Mouse (Mus musculus) liver, postnatal 0 days (tissue): ENCODE results near the gene Prtn3. TPM values are rescaled to one million over a fixed set of nuclear protein-coding genes. Genes with fewer than 3 reads are reported as not detected.

ENCODE experiments used
- ATAC-seq: fragments of 200-750 bp; cut with Nextera tagmentation; 2 replicates; pipeline ENCODE4 v1.8.0; 2017; ENCODE audit warnings: mild to moderate bottlenecking, moderate library complexity
- DNase-seq: peaks from one replicate; pipeline ENCODE4 v3.0.0-alpha.2; 2016
- H3K27ac ChIP-seq: fragments of 300-500 bp; sonication (generic); 2 replicates; pipeline ENCODE4 v1.5.1; 2014; ENCODE audit warnings: antibody characterized with exemption, moderate library complexity, mild to moderate bottlenecking, low read depth
- H3K27me3 ChIP-seq: fragments of 300-500 bp; sonication (generic); 2 replicates; pipeline ENCODE4 v1.6.1; 2014; ENCODE audit warnings: low read length, control low read depth, mixed read lengths; ENCODE audit not compliant: insufficient read depth
- H3K36me3 ChIP-seq: fragments of 300-500 bp; sonication (generic); replicated peaks from 2 replicates; pipeline ENCODE4 v1.6.1; 2014; ENCODE audit warnings: mild to moderate bottlenecking, control low read depth, low read length, moderate library complexity, mixed read lengths; ENCODE audit not compliant: insufficient read depth
- H3K4me1 ChIP-seq: fragments of 300-500 bp; sonication (generic); 2 replicates; pipeline ENCODE4 v1.6.1; 2014; ENCODE audit warnings: antibody characterized with exemption, mild to moderate bottlenecking, control low read depth; ENCODE audit not compliant: insufficient read depth
- H3K4me2 ChIP-seq: fragments of 300-500 bp; sonication (generic); 2 replicates; pipeline ENCODE4 v1.6.1; 2014; ENCODE audit warnings: low read depth, mild to moderate bottlenecking, low read length, moderate library complexity, mixed read lengths
- H3K4me3 ChIP-seq: fragments of 300-500 bp; sonication (generic); 2 replicates; pipeline ENCODE4 v1.5.1; 2014; ENCODE audit warnings: low read depth, low read length
- H3K9ac ChIP-seq: fragments of 300-500 bp; sonication (generic); replicated peaks from 2 replicates; pipeline ENCODE4 v1.6.1; 2014; ENCODE audit warnings: mild to moderate bottlenecking, moderate library complexity
- H3K9me3 ChIP-seq: fragments of 300-500 bp; sonication (generic); 2 replicates; pipeline ENCODE4 v1.6.1; 2016; ENCODE audit warnings: mild to moderate bottlenecking, control low read depth, low read length, mixed read lengths
- CTCF ChIP-seq: sonication (generic); IDR thresholded peaks from 2 replicates; pipeline ENCODE4 v1.5.1; 2016; ENCODE audit warnings: antibody characterized with exemption, low read depth
- EP300 ChIP-seq: IDR thresholded peaks from 2 replicates; pipeline ENCODE4 v1.6.1; 2016; ENCODE audit warnings: antibody characterized with exemption, low read depth, mild to moderate bottlenecking
- WGBS: fragments of 180-500 bp; shearing (Covaris S2); extraction: QIAGEN DNeasy Blood & Tissue Kit; methylation state at CpG from one replicate; pipeline ENCODE4 v1.1.7; 2014; ENCODE audit not compliant: insufficient replicate concordance; 5-methylcytosine and 5-hydroxymethylcytosine counted together
- polyA plus RNA-seq: library from polyadenylated mRNA; unstranded; fragments of >200 nt; fragmentation: Nextera tagmentation; extraction: Ambion mirVana; gene quantifications from 2 replicates; pipeline ENCODE4 v1.2.1, GENCODE M21; 2015

The Prtn3 gene
- 123 and 127 TPM in 2 replicates for polyA plus RNA-seq

DNA sequence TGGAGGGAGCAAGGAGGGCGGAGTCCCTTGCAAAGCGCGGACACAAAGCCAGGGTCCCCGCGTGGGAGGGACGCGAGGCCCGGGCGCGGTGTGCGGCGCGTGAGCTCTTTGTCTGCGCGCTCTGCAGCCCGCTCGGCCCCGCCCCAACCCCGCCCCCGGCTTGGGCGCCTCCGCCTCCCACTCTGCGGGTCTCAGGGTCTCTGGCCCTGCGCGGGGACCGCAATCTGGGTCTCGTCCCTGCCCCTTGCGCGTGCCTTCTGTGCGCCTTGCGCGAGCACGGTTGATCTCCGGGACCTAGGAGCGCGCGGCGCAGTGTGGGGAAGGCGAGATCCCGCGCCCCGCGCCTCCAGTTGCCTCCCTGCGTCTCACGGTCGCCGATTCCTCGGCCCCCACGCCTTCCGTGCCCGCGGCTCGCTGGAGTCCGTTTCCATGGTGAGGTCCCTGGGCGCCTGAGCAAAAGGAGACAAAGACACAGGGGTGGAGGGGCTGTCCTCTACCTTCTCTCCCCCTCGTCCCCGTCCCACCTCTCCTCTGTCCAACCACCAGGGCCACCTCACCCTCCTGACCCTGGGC is at the start of gene Prtn3, which contains the start of gene Plppr3:
Gene Prtn3 (plus strand): TSS at position 187 of the 573 bp plus-strand sequence.
Gene Plppr3 (minus strand): TSS at position 345 of the 573 bp plus-strand sequence.
- WGBS, result 3% methylated on average over 35 of the region's 57 CpGs
- H3K4me2 ChIP-seq, result peak within 1 kb of the TSS; percentile 88
- peaks cover 18% of the 10 kb centered on the region for H3K27me3 ChIP-seq
- no peak within 1 kb of the TSS for H3K27ac ChIP-seq
- peak within 1 kb of the TSS; percentile 55 for H3K9ac ChIP-seq
- H3K4me1 ChIP-seq, result peaks cover 30% of the 10 kb centered on the region
- H3K4me3 ChIP-seq, result peak within 1 kb of the TSS; percentile 62
- ATAC-seq, result no peak
- no peaks in the 10 kb centered on the region for H3K36me3 ChIP-seq
- TF ChIP-seq EP300 (no peak), CTCF (no peak)
- DNase-seq, result no peak
- H3K9me3 ChIP-seq, result no peaks in the 10 kb centered on the region

DNA sequence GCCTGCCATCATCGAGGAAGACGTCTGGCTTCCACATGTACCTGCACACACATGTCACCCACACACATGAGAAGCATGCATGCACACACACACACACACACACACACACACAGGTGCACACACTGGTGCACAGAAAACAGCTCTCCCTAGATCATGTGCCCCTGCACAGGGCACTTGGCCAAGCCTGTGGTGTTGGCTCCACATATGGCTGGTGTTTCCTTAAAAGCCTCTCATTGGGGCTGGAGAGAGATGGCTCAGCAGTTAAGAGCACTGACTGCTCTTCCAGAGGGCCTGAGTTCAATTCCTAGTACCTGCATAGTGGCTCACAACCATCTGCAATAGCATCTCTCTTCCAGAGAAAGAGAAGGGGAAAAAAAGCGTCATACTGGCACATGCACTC is 42.7 kb upstream of the Prtn3 start:
- TF ChIP-seq CTCF (no peak), EP300 (no peak)
- Histone ChIP-seq H3K9ac (no peak overlapping the region), H3K9me3 (no peaks in the 10 kb centered on the region), H3K4me2 (no peak overlapping the region), H3K4me3 (no peak overlapping the region), H3K36me3 (no peaks in the 10 kb centered on the region), H3K4me1 (no peaks in the 10 kb centered on the region), H3K27me3 (no peaks in the 10 kb centered on the region), H3K27ac (no peak overlapping the region)
- DNase-seq (no peak), ATAC-seq (no peak)
- 69% methylated on average over 3 of the region's 3 CpGs for WGBS

DNA sequence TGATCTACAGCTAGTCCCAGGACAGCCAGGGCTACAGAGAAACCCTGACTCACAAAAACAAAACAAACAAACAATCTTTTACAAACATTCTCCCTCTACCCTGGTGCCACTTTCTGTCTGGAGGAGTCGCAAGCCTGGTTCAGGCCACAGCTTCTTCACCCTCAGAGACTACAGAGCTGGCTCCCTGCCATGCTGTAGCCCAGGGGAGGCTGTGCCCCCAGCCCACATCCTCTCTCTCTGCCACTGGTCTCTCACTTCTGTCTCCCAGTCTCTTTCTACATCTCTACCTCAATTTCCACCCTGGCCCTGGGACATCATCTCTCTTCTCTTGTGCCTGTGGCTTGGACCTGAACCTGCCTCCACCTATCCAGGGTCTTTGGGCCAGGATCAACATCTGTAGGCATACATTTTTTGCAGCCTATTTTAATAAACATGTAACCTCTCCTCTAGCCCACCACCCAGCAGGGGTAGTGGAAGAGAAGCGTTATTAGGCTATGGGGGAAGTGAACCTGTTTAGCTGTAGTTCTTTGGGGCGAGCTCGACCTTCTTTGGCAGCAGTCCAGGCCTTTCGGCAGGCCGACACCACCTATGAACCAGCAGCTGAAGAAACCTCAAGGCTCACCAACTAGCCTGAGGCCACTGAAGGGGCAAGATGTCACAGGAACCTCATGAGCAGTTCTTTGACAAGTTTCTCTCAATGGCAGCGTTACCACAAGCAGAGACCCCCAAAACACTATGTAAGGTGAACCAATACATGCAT is 42.1 kb upstream of the Prtn3 start:
- Histone ChIP-seq H3K27me3 (no peaks in the 10 kb centered on the region), H3K9me3 (no peaks in the 10 kb centered on the region), H3K9ac (no peak overlapping the region), H3K27ac (no peak overlapping the region), H3K4me1 (no peaks in the 10 kb centered on the region), H3K4me2 (no peak overlapping the region), H3K4me3 (no peak overlapping the region), H3K36me3 (no peaks in the 10 kb centered on the region)
- WGBS, result 40% methylated on average over 7 of the region's 7 CpGs
- ATAC-seq (no peak), DNase-seq (no peak)
- no peak for TF ChIP-seq EP300
- no peak for TF ChIP-seq CTCF

DNA sequence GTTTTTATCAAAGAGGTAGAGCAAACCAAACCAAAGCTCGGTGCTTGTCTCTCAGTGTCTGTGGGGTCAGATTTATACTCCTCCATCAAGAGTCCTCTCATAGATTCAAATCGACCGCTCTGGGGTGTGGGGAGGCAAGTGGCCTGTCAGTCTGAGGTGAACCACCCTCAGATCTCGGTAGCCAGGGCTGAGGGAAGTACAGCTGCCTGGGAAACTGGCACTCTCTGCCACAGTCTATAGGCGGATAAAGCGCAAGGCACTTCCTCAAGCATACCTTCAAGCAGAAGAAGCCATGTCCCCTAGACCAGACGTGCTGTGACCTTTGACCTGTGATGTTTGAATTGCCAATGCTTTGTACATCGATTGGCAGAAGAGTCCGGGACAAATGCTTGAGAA is 41.5 kb upstream of the Prtn3 start:
- Histone ChIP-seq H3K9ac (no peak overlapping the region), H3K4me2 (no peak overlapping the region), H3K27me3 (no peaks in the 10 kb centered on the region), H3K27ac (no peak overlapping the region), H3K4me3 (no peak overlapping the region), H3K36me3 (no peaks in the 10 kb centered on the region), H3K4me1 (no peaks in the 10 kb centered on the region), H3K9me3 (no peaks in the 10 kb centered on the region)
- TF ChIP-seq EP300 (no peak), CTCF (no peak)
- DNase-seq, result no peak
- no peak for ATAC-seq
- WGBS, result 54% methylated on average over 9 of the region's 9 CpGs

DNA sequence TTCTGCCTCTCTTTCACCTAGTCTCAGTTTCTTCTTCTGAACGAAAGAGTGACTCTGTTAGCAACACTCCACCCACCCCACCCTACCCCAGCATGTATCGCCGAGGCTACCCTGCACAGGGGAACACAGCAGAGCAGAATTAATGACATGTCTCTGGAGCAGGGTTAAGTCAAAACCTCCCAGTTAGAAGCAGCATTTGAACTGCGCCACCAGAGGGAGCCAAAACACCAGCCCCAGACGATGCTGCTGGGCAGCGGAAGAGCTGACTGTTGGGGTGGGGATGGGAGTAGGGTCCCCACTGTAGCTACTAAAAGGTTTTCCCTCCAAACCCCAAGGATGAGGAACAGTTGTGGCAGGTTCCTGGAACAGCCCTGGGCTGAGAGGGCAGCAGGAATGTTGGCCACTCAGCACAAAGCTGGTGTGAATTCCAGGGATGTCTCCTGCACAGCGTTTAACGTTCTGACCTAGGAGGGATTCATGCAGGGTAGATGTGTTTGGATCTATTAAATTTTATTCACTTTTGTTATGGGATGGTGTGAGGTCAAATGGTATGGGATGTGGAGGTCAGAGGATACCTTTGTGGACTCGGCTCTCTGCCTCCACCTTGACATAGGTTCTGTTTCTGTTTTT is 39.4 kb upstream of the Prtn3 start:
- Histone ChIP-seq H3K9me3 (no peaks in the 10 kb centered on the region), H3K27ac (no peak overlapping the region), H3K4me1 (no peaks in the 10 kb centered on the region), H3K4me3 (no peak overlapping the region), H3K4me2 (no peak overlapping the region), H3K36me3 (no peaks in the 10 kb centered on the region), H3K27me3 (no peaks in the 10 kb centered on the region), H3K9ac (no peak overlapping the region)
- TF ChIP-seq CTCF (peak; percentile 96), EP300 (no peak)
- ATAC-seq (peak; percentile 38; the same call in 1 of the 2 replicates), DNase-seq (peak; percentile 83)
- WGBS, result 24% methylated on average over 9 of the region's 9 CpGs

DNA sequence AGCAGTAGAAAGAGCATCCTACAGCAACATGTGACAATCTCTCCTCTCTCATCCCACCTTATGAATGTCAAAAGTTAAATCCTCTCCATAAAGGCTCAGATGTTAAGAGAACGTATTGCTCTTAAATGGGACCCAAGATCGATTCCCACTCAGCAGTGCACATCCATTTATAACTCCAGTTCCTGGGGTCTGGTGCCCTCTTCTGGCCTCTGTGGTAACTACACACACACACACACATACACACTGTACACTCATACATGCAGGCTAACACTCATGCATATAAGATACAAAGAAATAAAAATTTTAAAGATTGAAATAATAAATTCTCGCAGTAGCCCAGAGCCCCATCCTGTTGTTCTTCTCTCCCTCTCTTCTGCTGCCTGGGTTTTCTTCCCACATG is 37.4 kb upstream of the Prtn3 start:
- TF ChIP-seq EP300 (no peak), CTCF (peak; percentile 39)
- Histone ChIP-seq H3K27ac (no peak overlapping the region), H3K4me3 (no peak overlapping the region), H3K36me3 (no peaks in the 10 kb centered on the region), H3K27me3 (no peaks in the 10 kb centered on the region), H3K4me1 (peaks cover 3% of the 10 kb centered on the region; the same call in 1 of the 2 replicates), H3K9me3 (no peaks in the 10 kb centered on the region), H3K9ac (no peak overlapping the region), H3K4me2 (no peak overlapping the region)
- WGBS, result 89% methylated on average over 3 of the region's 3 CpGs
- ATAC-seq (no peak), DNase-seq (no peak)
